Mouse (Mus musculus) kidney, embryonic 14.5 days (tissue): Measurements from ENCODE around the gene Hoxd12. TPM values are rescaled to one million over a fixed set of nuclear protein-coding genes. Genes with fewer than 3 reads are reported as not detected.
A peak's percentile ranks its signal among the peaks of the same experiment; 100 is the strongest.

Experiments
- ATAC-seq: fragments of 200-750 bp; cut with Nextera tagmentation; 2 replicates; pipeline ENCODE4 v1.8.0; 2017; ENCODE audit warnings: moderate number of reproducible peaks, mild to moderate bottlenecking, moderate TSS enrichment, moderate library complexity; ENCODE audit not compliant: low FRiP score, low TSS enrichment
- H3K27ac ChIP-seq: fragments of 300-500 bp; sonication (generic); 2 replicates; pipeline ENCODE4 v1.5.1; 2014; ENCODE audit warnings: low read depth, mild to moderate bottlenecking, low read length, moderate library complexity, mixed read lengths
- H3K27me3 ChIP-seq: fragments of 300-500 bp; sonication (generic); 2 replicates; pipeline ENCODE4 v1.6.1; 2014; ENCODE audit warnings: mild to moderate bottlenecking, low read length; ENCODE audit not compliant: control insufficient read depth, insufficient read depth
- H3K36me3 ChIP-seq: fragments of 300-500 bp; sonication (generic); 2 replicates; pipeline ENCODE4 v1.6.1; 2014; ENCODE audit warnings: low read length, mixed read lengths; ENCODE audit not compliant: control insufficient read depth, insufficient read depth
- H3K4me1 ChIP-seq: fragments of 300-500 bp; sonication (generic); 2 replicates; pipeline ENCODE4 v1.6.1; 2014; ENCODE audit warnings: low read length, mixed read lengths; ENCODE audit not compliant: control insufficient read depth, insufficient read depth
- H3K4me2 ChIP-seq: fragments of 300-500 bp; sonication (generic); replicated peaks from 2 replicates; pipeline ENCODE4 v1.6.1; 2014; ENCODE audit warnings: low read depth, mild to moderate bottlenecking, low read length
- H3K4me3 ChIP-seq: fragments of 300-500 bp; sonication (generic); 2 replicates; pipeline ENCODE4 v1.5.1; 2014; ENCODE audit warnings: mild to moderate bottlenecking, low read length
- H3K9ac ChIP-seq: fragments of 300-500 bp; sonication (generic); 2 replicates; pipeline ENCODE4 v1.6.1; 2014; ENCODE audit warnings: low read depth, mild to moderate bottlenecking, low read length, moderate library complexity
- H3K9me3 ChIP-seq: fragments of 300-500 bp; sonication (generic); 2 replicates; pipeline ENCODE4 v1.6.1; 2016; ENCODE audit warnings: low read length; ENCODE audit not compliant: control insufficient read depth
- WGBS: fragments of 180-500 bp; shearing (Covaris S2); extraction: QIAGEN DNeasy Blood & Tissue Kit; methylation state at CpG from one replicate; pipeline ENCODE4 v1.1.7; 2014; 5-methylcytosine and 5-hydroxymethylcytosine counted together
- polyA plus RNA-seq: library from polyadenylated mRNA; unstranded; fragments of >200 nt; fragmentation: Nextera tagmentation; extraction: Ambion mirVana; gene quantifications from 2 replicates; pipeline ENCODE4 v1.2.1, GENCODE M21; 2014

The Hoxd12 gene
- polyA plus RNA-seq, 1 experiment from 2014 or later, result 7.2 TPM

DNA sequence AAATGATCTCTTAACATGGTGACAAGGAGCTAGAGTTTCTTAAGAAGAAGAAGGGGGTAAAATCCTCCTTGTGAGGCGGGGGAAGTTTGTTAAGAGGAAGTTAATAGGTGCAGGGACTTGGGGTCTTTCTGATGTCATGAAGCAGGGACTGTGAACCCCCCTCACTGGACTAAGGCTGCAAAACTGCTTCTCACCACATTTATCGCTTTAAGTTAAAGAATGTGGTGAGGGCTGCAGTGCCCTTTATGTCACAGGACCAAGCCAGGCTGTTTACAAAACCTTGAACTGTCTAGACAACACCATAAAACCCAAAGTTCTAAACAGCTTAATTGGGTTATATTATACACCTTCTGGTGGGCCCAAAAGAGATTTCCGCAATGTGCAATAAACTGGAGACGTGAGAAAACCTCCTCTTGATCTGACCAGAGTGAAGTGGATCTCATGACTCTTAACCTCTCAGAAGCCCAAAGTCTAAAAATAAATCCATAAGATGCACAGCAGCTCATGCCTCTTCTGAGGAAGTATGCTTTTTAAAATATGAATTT is 10.3 kb downstream of the Hoxd12 start:
- Histone ChIP-seq H3K27me3 (peaks cover 20% of the 10 kb centered on the region; the same call in 1 of the 2 replicates), H3K9ac (peak overlapping the region; percentile 99), H3K4me2 (peak overlapping the region; percentile 85), H3K27ac (peak overlapping the region; percentile 97; the same call in 1 of the 2 replicates), H3K9me3 (no peaks in the 10 kb centered on the region), H3K4me1 (no peaks in the 10 kb centered on the region), H3K4me3 (peak overlapping the region; percentile 85), H3K36me3 (peaks cover 2% of the 10 kb centered on the region; the same call in 1 of the 2 replicates)
- ATAC-seq, result no peak
- WGBS, result 7% methylated on average over 4 of the region's 4 CpGs

DNA sequence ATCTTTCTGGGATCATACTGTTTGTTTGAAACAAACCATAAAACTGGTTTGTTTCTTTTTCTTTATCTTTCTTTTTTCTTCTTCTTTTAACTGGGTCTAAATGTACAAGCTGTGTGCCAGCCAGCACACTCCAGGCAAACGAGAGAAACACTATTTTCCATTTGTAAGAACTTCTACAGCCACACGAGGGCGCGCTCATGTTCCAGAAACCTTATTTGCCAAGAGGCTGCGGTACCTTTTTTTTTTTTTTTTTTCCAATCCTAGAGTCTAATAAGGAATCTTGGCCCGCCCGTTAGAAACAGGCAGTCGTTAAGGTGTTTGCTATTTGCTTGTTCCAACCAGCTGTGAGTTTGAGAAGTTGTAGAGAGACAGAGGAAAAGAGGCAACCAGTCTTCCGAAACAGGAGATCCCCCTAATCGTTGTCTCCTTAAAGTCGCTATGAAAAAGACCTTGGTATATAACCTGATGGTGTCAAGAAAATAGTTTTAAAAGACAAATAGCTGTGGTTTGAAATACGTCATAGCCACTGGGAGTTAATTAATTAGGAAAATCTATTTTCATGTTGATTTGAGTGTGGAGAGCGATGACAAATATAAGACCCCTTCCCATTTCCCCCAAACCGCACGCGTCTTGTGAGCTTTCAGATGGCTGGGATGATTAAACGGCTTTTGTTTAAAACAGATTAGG is 11.6 kb downstream of the Hoxd12 start:
- Histone ChIP-seq H3K4me3 (peak overlapping the region; percentile 85), H3K4me1 (no peaks in the 10 kb centered on the region), H3K27ac (peak overlapping the region; percentile 94), H3K9ac (peak overlapping the region; percentile 92), H3K4me2 (peak overlapping the region; percentile 85), H3K9me3 (no peaks in the 10 kb centered on the region), H3K27me3 (peaks cover 14% of the 10 kb centered on the region; the same call in 1 of the 2 replicates), H3K36me3 (peaks cover 2% of the 10 kb centered on the region; the same call in 1 of the 2 replicates)
- 2% methylated on average over 17 of the region's 17 CpGs for WGBS
- ATAC-seq, result no peak

DNA sequence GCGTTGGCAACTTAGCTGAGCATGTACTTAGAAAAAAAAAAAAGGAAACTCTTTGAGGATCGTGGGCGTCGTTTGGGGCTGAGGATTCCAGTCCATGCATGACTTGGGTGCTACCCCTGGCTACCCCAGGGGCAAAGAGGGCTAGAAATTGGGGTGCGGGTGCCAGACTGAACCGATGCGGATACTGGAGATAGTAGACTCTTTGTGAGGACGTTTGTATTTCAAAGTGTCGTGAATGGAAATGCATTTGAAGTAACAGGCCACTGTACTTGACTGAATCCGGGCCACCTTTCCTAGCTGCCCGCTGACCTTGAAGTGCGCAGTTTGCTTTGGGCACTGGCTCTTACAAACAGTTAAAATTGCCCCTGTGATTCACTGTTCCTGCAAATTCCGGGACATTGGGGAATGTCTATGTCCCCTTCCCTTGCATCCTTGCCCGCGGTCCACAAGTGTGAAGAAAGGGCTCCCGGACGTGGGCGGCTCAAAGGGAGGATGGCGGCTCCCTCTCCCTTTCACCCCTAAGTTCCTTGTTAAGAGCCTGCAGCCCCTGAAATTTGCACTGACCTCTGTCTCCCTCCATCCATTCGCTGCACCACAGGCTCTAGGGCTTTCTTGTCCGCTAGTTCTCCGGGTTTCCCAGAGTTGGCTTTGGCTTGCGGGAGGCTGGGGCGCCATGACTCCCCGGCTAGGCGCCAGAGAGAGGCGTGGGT is 12.3 kb downstream of the Hoxd12 start:
- Histone ChIP-seq H3K4me1 (0 out of 2 replicates have a peak, but pooled peaks cover 3% of the 10 kb centered on the region), H3K4me3 (peak overlapping the region; percentile 85), H3K36me3 (peaks cover 2% of the 10 kb centered on the region; the same call in 1 of the 2 replicates), H3K27ac (peak overlapping the region; percentile 94), H3K9ac (peak overlapping the region; percentile 92), H3K4me2 (peak overlapping the region; percentile 85), H3K27me3 (peaks cover 10% of the 10 kb centered on the region; the same call in 1 of the 2 replicates), H3K9me3 (no peaks in the 10 kb centered on the region)
- under 1% methylated on average over 27 of the region's 27 CpGs for WGBS
- ATAC-seq, result no peak

DNA sequence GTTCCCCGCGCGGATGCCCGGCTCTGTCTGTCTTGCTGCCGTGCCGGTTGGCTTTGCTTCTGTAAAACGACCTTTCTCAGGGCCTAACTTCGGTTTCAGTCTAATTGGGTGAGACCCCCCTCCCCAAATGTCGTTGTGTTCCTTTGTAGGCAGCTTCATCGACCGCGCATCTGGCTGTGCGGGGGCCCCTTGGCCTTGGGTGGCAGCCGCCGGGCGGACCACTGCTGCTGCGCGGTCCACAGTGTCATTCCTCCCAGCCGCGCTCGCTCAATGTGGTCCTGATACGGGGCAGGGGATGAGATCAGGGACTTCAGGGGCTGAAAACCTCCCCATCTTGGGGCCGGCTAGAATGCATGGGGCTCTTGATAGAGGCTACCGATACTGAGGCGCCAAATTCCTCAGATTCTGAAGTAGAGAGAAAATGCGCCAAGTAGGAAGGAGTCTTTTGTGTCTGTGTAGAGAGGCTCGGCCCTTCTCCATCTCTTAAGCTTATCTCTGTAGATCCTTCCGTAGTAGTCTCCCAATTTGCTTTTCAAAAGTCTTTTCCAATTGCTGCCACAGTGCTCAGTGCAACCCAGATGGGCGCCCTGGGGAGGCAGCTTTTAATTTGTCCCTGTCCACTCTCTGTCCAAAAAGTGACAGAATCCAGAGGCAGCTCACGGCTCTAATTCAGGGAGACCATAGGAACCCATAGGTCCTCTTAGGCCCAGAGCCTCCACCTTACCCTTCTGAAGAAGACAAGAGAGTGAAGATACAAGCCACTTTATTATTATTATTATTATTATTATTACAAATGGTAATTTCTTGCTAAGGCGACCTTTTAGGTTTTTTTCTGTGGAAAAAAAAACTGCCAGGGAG is 13.1 kb downstream of the Hoxd12 start:
- H3K9ac ChIP-seq, result peak overlapping the region; percentile 92
- H3K4me1 ChIP-seq, result 0 out of 2 replicates have a peak, but pooled peaks cover 5% of the 10 kb centered on the region

DNA sequence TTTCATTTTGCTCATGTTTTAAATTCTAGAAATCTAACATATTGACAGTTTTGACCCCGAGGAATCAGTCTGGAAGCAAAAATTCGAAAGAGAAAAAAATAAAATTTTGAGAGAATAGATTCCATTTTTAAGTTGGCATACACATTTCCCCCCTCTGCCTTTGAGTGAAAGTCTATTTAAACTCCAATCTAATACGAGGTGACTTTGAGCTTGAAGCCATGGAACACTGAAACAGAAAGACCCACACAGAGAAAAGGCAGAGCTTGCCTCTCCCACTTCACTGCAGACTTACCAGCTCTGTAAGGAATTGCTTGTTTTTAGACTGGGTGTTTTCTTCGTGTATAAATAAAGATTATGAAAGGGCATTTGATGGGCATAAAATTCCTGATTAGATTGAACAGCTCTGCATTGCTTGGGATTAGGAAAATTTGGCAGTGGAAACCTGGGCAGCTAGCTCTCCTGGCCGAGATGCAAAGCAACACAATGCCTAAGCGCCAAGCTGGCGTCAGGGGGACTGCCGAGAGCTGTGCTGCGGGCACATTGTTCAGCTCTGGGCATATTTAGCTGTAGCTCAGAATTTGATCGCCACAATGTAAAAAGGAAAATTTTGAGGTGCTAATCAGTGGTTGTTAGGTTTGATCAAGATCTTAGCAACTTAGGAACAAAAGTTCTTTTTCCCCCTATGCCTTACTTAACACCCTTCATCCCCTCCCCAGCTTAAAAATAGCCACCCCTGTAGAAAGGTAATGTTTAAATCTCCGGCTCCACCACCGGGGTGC is 14.2 kb downstream of the Hoxd12 start:
- Histone ChIP-seq H3K4me2 (peak overlapping the region; percentile 85), H3K4me1 (0 out of 2 replicates have a peak, but pooled peaks cover 5% of the 10 kb centered on the region), H3K36me3 (peaks cover 1% of the 10 kb centered on the region; the same call in 1 of the 2 replicates), H3K9ac (peak overlapping the region; percentile 92), H3K27ac (peak overlapping the region; percentile 94), H3K9me3 (no peaks in the 10 kb centered on the region), H3K27me3 (peaks cover 7% of the 10 kb centered on the region; the same call in 1 of the 2 replicates), H3K4me3 (peak overlapping the region; percentile 85)
- WGBS, result 4% methylated on average over 12 of the region's 12 CpGs
- no peak for ATAC-seq

More for the DNA sequence above, 13.1 kb downstream of the Hoxd12 start:
- peak overlapping the region; percentile 85 for H3K4me2 ChIP-seq
- no peaks in the 10 kb centered on the region for H3K9me3 ChIP-seq
- peaks cover 11% of the 10 kb centered on the region; the same call in 1 of the 2 replicates for H3K27me3 ChIP-seq
- no peak for ATAC-seq
- H3K4me3 ChIP-seq, result peak overlapping the region; percentile 85
- H3K36me3 ChIP-seq, result peaks cover 2% of the 10 kb centered on the region; the same call in 1 of the 2 replicates
- H3K27ac ChIP-seq, result peak overlapping the region; percentile 94
- 2% methylated on average over 31 of the region's 31 CpGs for WGBS

DNA sequence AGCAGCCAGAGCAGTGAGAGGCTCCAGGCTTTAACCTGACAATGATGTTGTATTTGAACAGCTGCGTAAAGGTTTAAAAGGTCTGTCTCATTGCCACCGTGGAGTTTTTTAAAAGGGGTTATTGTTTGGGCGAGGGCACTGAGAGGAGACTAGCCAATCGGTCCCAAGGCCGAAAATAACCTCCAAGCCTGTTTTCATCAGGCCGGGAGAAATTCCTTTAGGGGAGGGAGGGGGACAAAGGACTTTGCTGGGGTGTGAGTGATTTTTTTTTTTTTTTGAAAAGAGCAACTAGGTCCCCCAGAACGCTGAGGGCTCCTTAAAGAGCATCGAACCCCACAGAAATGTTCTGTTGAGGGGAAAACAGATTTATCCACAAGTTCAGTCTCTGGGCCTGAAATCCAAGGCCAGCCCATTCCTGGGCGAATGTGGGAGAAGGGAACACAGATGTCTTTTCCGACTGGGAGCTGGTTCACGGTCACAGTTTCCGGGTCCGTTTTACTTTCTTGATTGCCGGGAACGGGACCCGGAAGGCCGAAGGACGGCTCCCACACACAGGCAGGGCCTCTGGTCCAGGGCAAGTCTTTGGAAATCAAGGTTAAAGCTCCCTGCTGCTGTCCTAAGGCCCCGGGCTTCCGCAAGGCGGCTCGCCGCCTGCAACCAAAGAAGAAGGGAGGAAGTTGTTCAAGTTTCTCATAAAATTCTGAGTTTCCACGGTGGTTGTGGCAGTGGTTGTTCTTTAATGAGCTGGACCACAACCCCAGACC is 14.9 kb downstream of the Hoxd12 start:
- H3K4me1 ChIP-seq, result 0 out of 2 replicates have a peak, but pooled peaks cover 5% of the 10 kb centered on the region
- H3K4me2 ChIP-seq, result peak overlapping the region; percentile 85
- H3K27ac ChIP-seq, result peak overlapping the region; percentile 94
- H3K4me3 ChIP-seq, result peak overlapping the region; percentile 85
- H3K27me3 ChIP-seq, result peaks cover 7% of the 10 kb centered on the region; the same call in 1 of the 2 replicates
- H3K36me3 ChIP-seq, result no peaks in the 10 kb centered on the region; the same call in none of the 2 replicates
- H3K9me3 ChIP-seq, result no peaks in the 10 kb centered on the region
- ATAC-seq, result no peak
- 1% methylated on average over 24 of the region's 24 CpGs for WGBS
- peak overlapping the region; percentile 92 for H3K9ac ChIP-seq

DNA sequence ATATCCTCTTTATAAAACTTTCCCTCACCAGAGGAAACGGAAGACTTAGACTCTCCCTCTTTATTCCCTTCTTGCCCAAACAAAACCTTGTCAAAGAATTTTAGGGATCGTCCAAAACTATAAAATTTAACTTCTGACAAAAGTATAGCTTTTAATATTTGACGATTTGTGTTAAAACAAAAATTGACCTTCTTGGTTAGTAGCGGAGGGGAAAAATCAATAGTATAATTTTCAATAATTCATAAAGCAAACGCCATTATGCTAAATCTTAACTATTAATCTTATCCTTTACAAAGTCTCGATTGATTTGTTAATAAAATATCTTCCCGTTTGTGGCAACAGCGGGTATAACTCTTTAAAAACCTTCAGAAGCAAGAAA is 15.5 kb downstream of the Hoxd12 start:
- no peak for ATAC-seq
- WGBS, result 7% methylated on average over 8 of the region's 8 CpGs
- Histone ChIP-seq H3K4me2 (peak overlapping the region; percentile 85), H3K9me3 (no peaks in the 10 kb centered on the region), H3K9ac (peak overlapping the region; percentile 92), H3K4me1 (0 out of 2 replicates have a peak, but pooled peaks cover 8% of the 10 kb centered on the region), H3K36me3 (peaks cover 2% of the 10 kb centered on the region), H3K4me3 (peak overlapping the region; percentile 85), H3K27me3 (peaks cover 7% of the 10 kb centered on the region; the same call in 1 of the 2 replicates), H3K27ac (peak overlapping the region; percentile 96)
